Mouse (Mus musculus) spleen, adult 2 months (tissue): Measurements from ENCODE around the gene Tmem262. TPM values are rescaled to one million over a fixed set of nuclear protein-coding genes. Genes with fewer than 3 reads are reported as not detected.

Source experiments
- DNase-seq, 2 experiments: peaks; one replicate each; pipeline versions ENCODE4 v3.0.0 to v3.0.0-alpha.2; 2012 to 2021; ENCODE audit warnings: low spot score in 2 of 2, low read depth in 1 of 2
- H3K27ac ChIP-seq: fragments of 200-500 bp; 2 replicates; pipeline ENCODE4 v1.5.1; 2012; ENCODE audit warnings: low read length, inconsistent platforms; ENCODE audit not compliant: insufficient read depth
- H3K27me3 ChIP-seq: fragments of 200-500 bp; 2 replicates; pipeline ENCODE4 v1.6.1; 2012; ENCODE audit warnings: mild to moderate bottlenecking, moderate library complexity, low read length, inconsistent platforms; ENCODE audit not compliant: control insufficient read depth, insufficient read depth
- H3K36me3 ChIP-seq: fragments of 200-500 bp; 2 replicates; pipeline ENCODE4 v1.6.1; 2012; ENCODE audit warnings: mild to moderate bottlenecking, low read length, inconsistent platforms; ENCODE audit not compliant: control insufficient read depth, insufficient read depth
- H3K4me1 ChIP-seq: fragments of 200-500 bp; 2 replicates; pipeline ENCODE4 v1.6.1; 2011; ENCODE audit warnings: inconsistent platforms; ENCODE audit not compliant: control insufficient read depth, insufficient read depth, insufficient read length
- H3K4me3 ChIP-seq: fragments of 200-500 bp; 2 replicates; pipeline ENCODE4 v1.5.1; 2011; ENCODE audit warnings: mild to moderate bottlenecking, inconsistent platforms; ENCODE audit not compliant: insufficient read depth, insufficient read length; ENCODE audit errors: extremely low read depth
- CTCF ChIP-seq: fragments of 200-500 bp; IDR thresholded peaks from 2 replicates; pipeline ENCODE4 v1.5.1; 2011; ENCODE audit warnings: mild to moderate bottlenecking, inconsistent platforms; ENCODE audit not compliant: insufficient read depth, insufficient read length, insufficient replicate concordance; ENCODE audit errors: extremely low read depth
- POLR2A ChIP-seq: fragments of 200-500 bp; IDR thresholded peaks from 2 replicates; pipeline ENCODE4 v1.6.1; 2011; ENCODE audit warnings: low read depth, low read length, inconsistent platforms
- WGBS: fragments of 180-500 bp; shearing (Covaris S2); methylation state at CpG from one replicate; pipeline ENCODE4 v1.1.7; 2018; 5-methylcytosine and 5-hydroxymethylcytosine counted together
- polyA plus RNA-seq: library from polyadenylated mRNA; depleted of rRNA; stranded (reverse); fragments of >200 nt; gene quantifications from 2 replicates; pipeline ENCODE4 v1.2.3, GENCODE M21; 2012

Gene Tmem262
- polyA plus RNA-seq, 1 experiment, result 0.34 TPM

- H3K27me3 ChIP-seq, result no peaks in the 10 kb centered on the region
- H3K4me1 ChIP-seq, result peaks cover 8% of the 10 kb centered on the region; the same call in 1 of the 2 replicates
- H3K27ac ChIP-seq, result peak overlapping the region; percentile 89
- TF ChIP-seq POLR2A (no peak), CTCF (no peak)
- peak overlapping the region; percentile 96 for H3K4me3 ChIP-seq
- peaks cover 4% of the 10 kb centered on the region for H3K36me3 ChIP-seq
- DNase-seq, result peak in 1 of 2 experiments; percentile 69
- WGBS, result under 1% methylated on average over 44 of the region's 44 CpGs
Measured at GRCm38 (mm10) chr19:6061641-6062302, 18.1 kb upstream of the Tmem262 start.

GRCm38 (mm10) chr19:6062418-6062817 lies 17.4 kb upstream of the Tmem262 start:
- Histone ChIP-seq H3K36me3 (peaks cover 4% of the 10 kb centered on the region), H3K27me3 (no peaks in the 10 kb centered on the region), H3K27ac (peak overlapping the region; percentile 89), H3K4me1 (peaks cover 9% of the 10 kb centered on the region; the same call in 1 of the 2 replicates), H3K4me3 (peak overlapping the region; percentile 96)
- TF ChIP-seq CTCF, result no peak
- no peak for TF ChIP-seq POLR2A
- WGBS, result 45% methylated on average over 5 of the region's 5 CpGs
- no peak for DNase-seq

DNA sequence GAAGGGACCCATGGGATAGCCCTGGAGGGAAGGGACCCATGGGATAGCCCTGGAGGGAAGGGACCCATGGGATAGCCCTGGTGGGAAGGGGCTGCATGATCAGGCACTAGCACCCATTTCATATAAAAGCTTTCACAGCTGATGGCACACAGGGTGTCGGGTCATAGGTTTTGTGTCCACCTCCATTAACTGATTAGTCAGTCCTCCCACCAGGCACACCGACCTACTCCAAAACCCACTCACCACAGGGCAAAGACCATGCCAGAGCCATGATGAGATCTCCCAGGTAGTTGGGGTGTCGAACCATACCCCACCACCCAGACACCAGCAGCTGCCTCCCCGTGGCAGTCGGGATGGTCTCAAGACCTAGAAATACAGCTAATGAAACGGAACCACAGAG lies 16.8 kb upstream of the Tmem262 start:
- 91% methylated on average over 6 of the region's 6 CpGs for WGBS
- Histone ChIP-seq H3K36me3 (peaks cover 4% of the 10 kb centered on the region), H3K4me3 (no peak overlapping the region), H3K27ac (no peak overlapping the region), H3K4me1 (peaks cover 11% of the 10 kb centered on the region; the same call in 1 of the 2 replicates), H3K27me3 (no peaks in the 10 kb centered on the region)
- DNase-seq, result no peak
- TF ChIP-seq POLR2A, result no peak
- TF ChIP-seq CTCF, result no peak

DNA sequence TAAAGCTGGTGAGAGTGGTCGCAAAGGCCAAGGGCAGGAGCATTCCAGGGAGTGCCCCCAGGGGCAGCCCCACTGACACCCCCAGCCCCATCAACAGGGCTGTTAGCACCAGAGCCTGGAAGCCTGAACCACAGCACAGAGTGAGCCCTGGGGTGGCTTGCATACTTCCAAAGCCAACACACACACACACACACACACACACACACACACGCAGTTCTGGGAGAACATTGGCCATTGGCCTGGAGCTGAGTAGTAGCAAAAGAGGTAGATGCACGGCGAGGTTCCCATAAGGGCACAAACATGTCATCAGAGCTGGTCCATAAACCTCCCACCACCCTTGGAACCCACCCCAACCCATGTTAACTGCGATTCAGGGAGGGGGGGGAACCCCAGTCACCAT lies 13.3 kb upstream of the Tmem262 start:
- TF ChIP-seq POLR2A (no peak), CTCF (no peak)
- peaks cover 13% of the 10 kb centered on the region for H3K4me1 ChIP-seq
- no peak overlapping the region for H3K27ac ChIP-seq
- 50% methylated on average over 5 of the region's 5 CpGs for WGBS
- H3K36me3 ChIP-seq, result peaks cover 11% of the 10 kb centered on the region
- DNase-seq, result no peak
- no peaks in the 10 kb centered on the region for H3K27me3 ChIP-seq
- H3K4me3 ChIP-seq, result no peak overlapping the region

DNA sequence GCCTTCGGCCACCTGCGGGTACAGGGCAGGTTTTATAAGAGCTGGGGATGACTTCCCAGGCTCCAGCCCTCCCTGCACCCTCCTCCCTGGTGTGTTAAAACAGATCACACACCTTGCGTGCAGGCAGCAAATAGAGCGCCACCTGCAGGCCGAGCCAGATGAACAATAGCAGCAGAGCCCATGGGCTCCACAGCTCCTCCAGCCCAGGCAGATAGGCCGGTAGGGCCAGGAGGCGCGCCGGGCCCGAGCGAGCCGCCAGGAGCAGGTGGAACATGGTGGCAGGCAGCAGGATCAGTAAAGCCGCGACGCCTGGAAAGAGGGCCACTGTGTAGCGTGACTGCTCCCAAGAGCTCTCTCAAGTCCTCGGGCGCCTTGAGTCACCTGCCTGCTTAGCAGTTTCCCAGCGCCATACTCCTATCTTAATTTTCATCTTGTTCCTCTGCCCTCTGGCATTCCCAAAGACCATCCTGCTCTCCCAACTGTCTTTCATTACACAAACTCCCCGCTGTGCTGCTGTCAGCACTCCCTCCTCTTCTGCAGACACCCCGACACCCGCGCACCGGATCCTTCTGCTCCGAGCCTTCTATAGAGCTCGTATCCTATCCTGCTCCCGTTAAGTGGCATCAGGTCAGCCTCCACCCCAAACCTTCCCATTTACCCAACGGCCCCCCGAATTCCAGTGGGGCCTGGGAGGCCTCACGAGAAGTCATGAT lies 12.7 kb upstream of the Tmem262 start:
- TF ChIP-seq POLR2A (no peak), CTCF (peak; percentile 82; the same call in 1 of the 2 replicates)
- H3K4me1 ChIP-seq, result peaks cover 12% of the 10 kb centered on the region
- H3K4me3 ChIP-seq, result peak overlapping the region; percentile 54
- peaks cover 11% of the 10 kb centered on the region for H3K36me3 ChIP-seq
- peak overlapping the region; percentile 30; the same call in 1 of the 2 replicates for H3K27ac ChIP-seq
- H3K27me3 ChIP-seq, result no peaks in the 10 kb centered on the region
- 1% methylated on average over 30 of the region's 30 CpGs for WGBS
- peak; percentile 66 to 83 for DNase-seq

DNA sequence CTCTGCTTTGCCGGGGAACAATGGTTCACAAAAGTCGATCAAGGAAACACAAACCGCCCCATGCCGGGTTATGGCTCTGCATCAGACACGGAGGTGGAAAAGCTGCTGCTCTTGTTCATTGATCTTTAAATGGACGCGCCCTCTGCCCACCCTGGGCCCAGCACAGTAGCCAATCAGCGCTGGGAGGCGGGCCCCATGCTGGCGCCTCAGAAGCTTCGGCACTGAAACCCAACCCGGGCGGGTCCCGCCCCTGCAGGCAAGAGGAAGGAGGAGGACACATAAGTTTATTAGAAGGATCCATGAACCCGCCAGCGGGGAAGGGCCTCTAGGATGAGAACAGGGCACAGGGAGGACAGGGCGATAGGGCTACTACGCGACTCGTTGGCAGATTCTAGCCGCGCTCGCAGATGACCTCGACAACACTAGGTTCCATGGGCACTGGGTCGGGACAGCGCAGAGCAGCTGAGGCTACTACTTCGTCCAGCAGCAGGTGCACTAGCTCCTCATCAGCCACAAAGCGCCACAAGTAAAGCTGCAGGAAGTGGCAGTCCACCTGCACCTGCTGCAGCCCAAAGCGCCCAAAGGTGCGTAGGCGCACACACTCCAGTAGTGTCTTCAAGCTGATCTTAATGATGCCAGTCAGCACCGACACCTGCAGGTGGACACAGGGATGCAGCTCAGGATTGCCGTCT lies 12.0 kb upstream of the Tmem262 start, which contains the start of gene Tm7sf2:
Gene Tm7sf2, minus strand, starts transcription at position 650 of the 692 bp plus-strand sequence.
- no peak for TF ChIP-seq POLR2A
- WGBS, result 15% methylated on average over 33 of the region's 33 CpGs
- H3K27me3 ChIP-seq, result no peaks in the 10 kb centered on the region

GRCm38 (mm10) chr19:6068951-6069350 lies 10.9 kb upstream of the Tmem262 start:
- Histone ChIP-seq H3K27me3 (no peaks in the 10 kb centered on the region), H3K27ac (no peak overlapping the region), H3K4me3 (no peak overlapping the region), H3K4me1 (peaks cover 7% of the 10 kb centered on the region), H3K36me3 (peaks cover 11% of the 10 kb centered on the region)
- WGBS, result 89% methylated on average over 4 of the region's 4 CpGs
- no peak for TF ChIP-seq POLR2A
- no peak for TF ChIP-seq CTCF
- no peak for DNase-seq

More for the DNA sequence above, 12.0 kb upstream of the Tmem262 start, which contains the start of gene Tm7sf2:
- Histone ChIP-seq H3K4me1 (peaks cover 7% of the 10 kb centered on the region), H3K36me3 (peaks cover 11% of the 10 kb centered on the region), H3K27ac (peak within 1 kb of the TSS; percentile 52), H3K4me3 (peak within 1 kb of the TSS; percentile 54)
- DNase-seq, result peak; percentile 66 to 88
